Comparison of ENCODE assay signal across 12 mouse cellular contexts in genomic region chr5:34520458-34521209, GRCm38 (mm10). TPM values are rescaled to one million over a fixed set of nuclear protein-coding genes. Genes with fewer than 3 reads are reported as not detected.
DNase-seq lines count a peak whose midpoint lies in the region; ATAC-seq lines count a peak whose summit lies in the region.
"Had no signal": no experiment of that assay in that cellular context is flagged by ENCODE, and none has a peak within 500 bp of the region (broad histone marks: within the 10 kb centered on the region; RNA-seq: fewer than 3 reads in every experiment).

No protein-coding gene starts in this region.

- no peak overlapping the region for H3K4me3 ChIP-seq in neural tube, embryonic 15.5 days (replicated peaks)
- H3K4me3 ChIP-seq: embryonic facial prominence, embryonic 13.5 days; intestine, embryonic 15.5 days had no signal

- H3K27ac ChIP-seq in neural tube, embryonic 15.5 days (replicated peaks), result no peak overlapping the region
- H3K27ac ChIP-seq: embryonic facial prominence, embryonic 13.5 days; intestine, embryonic 15.5 days had no signal

- peak; percentile 49 for DNase-seq in lung, postnatal 10 days
- DNase-seq in lung, postnatal 14 days, result no peak
- DNase-seq in lung, postnatal 36 days, result peak; percentile 58
- peak; percentile 67 to 69 for DNase-seq in thymus, postnatal 10 days (ENCODE audit: low spot score in 2 of 2)
- no peak for DNase-seq in layer of hippocampus, postnatal 10 days (ENCODE audit: low spot score in 2 of 2)
- no peak for DNase-seq in cerebellum, postnatal 4 days (ENCODE audit: low spot score in 2 of 2)
- DNase-seq: left cerebral cortex, postnatal 4 days had no signal

- H3K9me3 ChIP-seq in neural tube, embryonic 15.5 days (replicated peaks), result no peaks in the 10 kb centered on the region
- H3K9me3 ChIP-seq: embryonic facial prominence, embryonic 13.5 days; intestine, embryonic 15.5 days had no signal

- 84% methylated on average over 11 of the region's 11 CpGs for WGBS in neural tube, embryonic 15.5 days

- peaks cover under 1% of the 10 kb centered on the region; the same call in 1 of the 2 replicates for H3K4me1 ChIP-seq in neural tube, embryonic 15.5 days
- H3K4me1 ChIP-seq: intestine, embryonic 15.5 days had no signal

- peaks cover 4% of the 10 kb centered on the region; the same call in 1 of the 2 replicates for H3K27me3 ChIP-seq in neural tube, embryonic 15.5 days (replicated peaks)
- H3K27me3 ChIP-seq: embryonic facial prominence, embryonic 13.5 days; intestine, embryonic 15.5 days had no signal

- peak; percentile 64 for ATAC-seq in activated CD4-positive, CD25-positive, alpha-beta regulatory T cell, adult 4 months
- ATAC-seq in neural tube, embryonic 15.5 days (ENCODE audit: low FRiP score), result no peak
- ATAC-seq: intestine, embryonic 15.5 days; midbrain, embryonic 16.5 days had no signal

- no peak overlapping the region for H3K9ac ChIP-seq in neural tube, embryonic 15.5 days (replicated peaks)
- H3K9ac ChIP-seq: embryonic facial prominence, embryonic 13.5 days; intestine, embryonic 15.5 days had no signal

- no peaks in the 10 kb centered on the region for H3K36me3 ChIP-seq in neural tube, embryonic 15.5 days
- H3K36me3 ChIP-seq: embryonic facial prominence, embryonic 13.5 days; intestine, embryonic 15.5 days had no signal

- no peak overlapping the region for H3K4me2 ChIP-seq in neural tube, embryonic 15.5 days
- H3K4me2 ChIP-seq: embryonic facial prominence, embryonic 13.5 days; intestine, embryonic 15.5 days had no signal

RNA-seq across cellular contexts. Expression of gene Sh3bp2, which starts 5.0 kb away (rescaled TPM):
- 1 to 10 TPM; 4.0 to 9.6 TPM for polyA plus RNA-seq in activated CD4-positive, CD25-positive, alpha-beta regulatory T cell, adult 4 months (2017; shearing (Covaris generic))
- total RNA-seq in layer of hippocampus, postnatal 10 days (2021), result 10 to 100 TPM in 1 of 2 experiments, 1 to 10 TPM in 1; 9.8 to 11.4 TPM
- 17.9 and 22.6 TPM in 2 replicates for polyA plus RNA-seq in neural tube, embryonic 15.5 days (2015; fragmentation: Nextera tagmentation; extraction: Ambion mirVana)

RNA-seq across cellular contexts. Expression of gene Tnip2, which starts 6.8 kb away (rescaled TPM):
- 10 to 100 TPM; 23.4 to 24.8 TPM for polyA plus RNA-seq in activated CD4-positive, CD25-positive, alpha-beta regulatory T cell, adult 4 months (2017; shearing (Covaris generic))
- 10 to 100 TPM; 14.0 to 17.3 TPM for total RNA-seq in layer of hippocampus, postnatal 10 days (2021)
- polyA plus RNA-seq in neural tube, embryonic 15.5 days (2015; fragmentation: Nextera tagmentation; extraction: Ambion mirVana), result 13.2 and 18.2 TPM in 2 replicates

RNA-seq across cellular contexts. Expression of gene Add1, which starts 52.8 kb away (rescaled TPM):
- 100 to 1,000 TPM in 1 of 2 experiments, 10 to 100 TPM in 1; 98.4 to 118 TPM for polyA plus RNA-seq in activated CD4-positive, CD25-positive, alpha-beta regulatory T cell, adult 4 months (2017; shearing (Covaris generic))
- total RNA-seq in layer of hippocampus, postnatal 10 days (2021), result 100 to 1,000 TPM; 348 to 373 TPM
- 205 and 222 TPM in 2 replicates for polyA plus RNA-seq in neural tube, embryonic 15.5 days (2015; fragmentation: Nextera tagmentation; extraction: Ambion mirVana)

Comparison
In these comparisons a context has a peak if more than half of its experiments do, and no peak if none do; other contexts are left out.
1. DNase-seq: peak in lung, postnatal 10 days (single experiment), lung, postnatal 36 days (single experiment) and thymus, postnatal 10 days (2 of 2); none in lung, postnatal 14 days (single experiment), layer of hippocampus, postnatal 10 days (0 of 2) and cerebellum, postnatal 4 days (0 of 2).